Mouse (Mus musculus) liver, embryonic 13.5 days (tissue): Measurements from ENCODE around the gene Pah. TPM values are rescaled to one million over a fixed set of nuclear protein-coding genes. Genes with fewer than 3 reads are reported as not detected.

Experiments
- ATAC-seq: fragments of 200-750 bp; cut with Nextera tagmentation; 2 replicates; pipeline ENCODE4 v1.8.0; 2017; ENCODE audit warnings: low read depth, mild to moderate bottlenecking, moderate number of reproducible peaks, moderate library complexity
- DNase-seq: peaks from one replicate; pipeline ENCODE4 v3.0.0; 2022
- H3K27ac ChIP-seq: fragments of 300-500 bp; sonication (generic); 2 replicates; pipeline ENCODE4 v1.5.1; 2015; ENCODE audit warnings: moderate library complexity, mild to moderate bottlenecking, inconsistent platforms
- H3K27me3 ChIP-seq: fragments of 300-500 bp; sonication (generic); 2 replicates; pipeline ENCODE4 v1.6.1; 2015; ENCODE audit warnings: mild to moderate bottlenecking, inconsistent platforms
- H3K36me3 ChIP-seq: fragments of 300-500 bp; sonication (generic); 2 replicates; pipeline ENCODE4 v1.6.1; 2015; ENCODE audit warnings: mild to moderate bottlenecking, inconsistent platforms
- H3K4me1 ChIP-seq: fragments of 300-500 bp; sonication (generic); replicated peaks from 2 replicates; pipeline ENCODE4 v1.6.1; 2015; ENCODE audit warnings: inconsistent platforms
- H3K4me2 ChIP-seq: fragments of 300-500 bp; sonication (generic); 2 replicates; pipeline ENCODE4 v1.6.1; 2015; ENCODE audit warnings: inconsistent platforms, mild to moderate bottlenecking, moderate library complexity
- H3K4me3 ChIP-seq: fragments of 300-500 bp; sonication (generic); replicated peaks from 2 replicates; pipeline ENCODE4 v1.5.1; 2015; ENCODE audit warnings: mild to moderate bottlenecking, inconsistent platforms
- H3K9ac ChIP-seq: fragments of 300-500 bp; sonication (generic); 2 replicates; pipeline ENCODE4 v1.6.1; 2015; ENCODE audit warnings: mild to moderate bottlenecking, inconsistent platforms
- H3K9me3 ChIP-seq: fragments of 300-500 bp; sonication (generic); replicated peaks from 2 replicates; pipeline ENCODE4 v1.6.1; 2016; ENCODE audit warnings: inconsistent platforms
- WGBS: fragments of 180-500 bp; shearing (Covaris S2); methylation state at CpG from one replicate; pipeline ENCODE4 v1.1.7; 2015; ENCODE audit not compliant: insufficient replicate concordance; 5-methylcytosine and 5-hydroxymethylcytosine counted together
- polyA plus RNA-seq: library from polyadenylated mRNA; unstranded; fragments of >200 nt; fragmentation: Nextera tagmentation; extraction: Ambion mirVana; gene quantifications from 2 replicates; pipeline ENCODE4 v1.2.1, GENCODE M21; 2015

The Pah gene
- polyA plus RNA-seq, 1 experiment from 2014 or later = 28.5 TPM

DNA sequence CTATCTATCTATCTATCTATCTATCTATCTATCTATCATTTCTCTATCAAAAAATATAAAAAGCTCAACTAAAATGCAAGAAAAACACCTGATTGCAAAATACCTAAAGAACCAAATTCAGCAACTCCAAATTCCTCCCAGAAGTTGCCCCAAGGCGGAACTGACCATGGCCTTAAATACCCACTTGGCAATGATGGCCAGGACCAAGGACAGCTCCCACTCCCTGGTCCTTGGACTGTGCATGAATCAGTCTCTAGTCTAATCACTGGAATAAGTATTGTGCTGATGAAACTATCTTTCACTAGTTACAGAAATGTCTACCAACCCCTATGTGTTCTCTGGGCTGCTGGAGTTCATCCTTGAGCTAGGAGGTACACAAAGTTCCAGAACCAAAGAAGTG, 65.1 kb downstream of the Pah start:
- WGBS = 66% methylated on average over 1 of the region's 1 CpGs
- peaks cover 5% of the 10 kb centered on the region; the same call in 1 of the 2 replicates for H3K36me3 ChIP-seq

DNA sequence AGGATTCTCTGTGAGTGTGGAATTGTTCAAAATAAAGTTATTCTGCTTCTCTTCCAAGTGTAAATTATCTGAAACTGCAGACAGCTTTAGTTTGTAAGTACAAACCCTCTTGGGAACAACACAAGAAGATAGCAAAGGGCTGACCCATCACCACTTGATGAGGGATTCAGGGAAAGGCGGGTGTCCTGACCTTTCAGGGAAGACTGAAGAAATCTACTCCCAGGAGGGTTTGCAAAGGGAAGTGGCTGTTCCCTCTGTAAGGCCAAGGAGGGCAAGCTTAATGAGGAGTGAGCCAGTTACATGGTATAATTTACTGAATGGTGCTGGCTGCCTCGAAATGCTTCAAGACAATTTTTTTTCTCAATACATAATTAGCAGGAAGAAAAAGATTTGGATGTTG, 72.3 kb downstream of the Pah start:
- ATAC-seq (no peak), DNase-seq (no peak)
- H3K9me3 ChIP-seq = no peaks in the 10 kb centered on the region
- H3K9ac ChIP-seq = no peak overlapping the region
- H3K4me2 ChIP-seq = no peak overlapping the region
- 32% methylated on average over 2 of the region's 2 CpGs for WGBS
- no peaks in the 10 kb centered on the region for H3K27me3 ChIP-seq
- no peaks in the 10 kb centered on the region for H3K4me1 ChIP-seq
- no peak overlapping the region for H3K27ac ChIP-seq
- no peak overlapping the region for H3K4me3 ChIP-seq
- H3K36me3 ChIP-seq = no peaks in the 10 kb centered on the region

More for the DNA sequence above, 65.1 kb downstream of the Pah start:
- Histone ChIP-seq H3K27me3 (no peaks in the 10 kb centered on the region), H3K9me3 (no peaks in the 10 kb centered on the region), H3K4me1 (no peaks in the 10 kb centered on the region), H3K9ac (no peak overlapping the region), H3K4me3 (no peak overlapping the region), H3K4me2 (no peak overlapping the region), H3K27ac (no peak overlapping the region)
- ATAC-seq (no peak), DNase-seq (no peak)

DNA sequence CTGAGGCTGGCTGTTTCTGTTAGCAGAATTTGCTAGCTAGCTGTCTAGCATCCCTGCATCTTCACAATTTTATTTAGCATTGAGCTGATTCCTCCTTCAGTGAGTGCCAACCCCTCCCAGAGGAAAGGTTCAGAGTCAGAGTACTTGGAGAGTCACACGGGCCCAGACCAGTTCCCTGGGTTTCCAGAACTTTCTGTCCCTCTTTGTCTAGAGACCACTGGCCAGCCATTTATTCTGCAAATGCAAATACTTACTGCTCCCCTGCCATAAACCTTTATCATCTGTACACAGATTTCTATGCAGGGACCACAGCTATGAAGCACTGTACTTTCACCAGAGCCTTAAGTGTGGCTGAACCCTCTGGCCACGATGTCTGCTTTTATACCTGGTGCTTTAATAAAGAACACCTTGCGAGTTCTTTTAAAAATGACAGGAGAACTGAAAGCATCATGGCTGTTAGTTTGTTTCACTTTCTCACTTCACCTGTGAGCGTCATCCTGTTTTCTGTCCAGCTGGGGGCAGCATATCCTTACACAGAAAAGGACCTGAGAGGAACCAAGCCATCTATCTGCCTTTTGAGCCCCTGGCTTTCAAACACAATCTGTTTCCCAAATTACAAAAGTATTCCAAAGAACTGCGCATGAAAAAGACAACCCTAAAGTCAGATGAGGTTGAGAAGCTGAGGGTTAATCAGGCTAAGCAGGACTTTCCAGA, 74.9 kb downstream of the Pah start:
- no peak overlapping the region for H3K9ac ChIP-seq
- H3K27me3 ChIP-seq = no peaks in the 10 kb centered on the region
- WGBS = 27% methylated on average over 5 of the region's 5 CpGs
- no peak for ATAC-seq
- no peaks in the 10 kb centered on the region for H3K9me3 ChIP-seq
- H3K36me3 ChIP-seq = no peaks in the 10 kb centered on the region
- no peak overlapping the region for H3K4me3 ChIP-seq
- H3K27ac ChIP-seq = no peak overlapping the region
- no peak for DNase-seq
- no peak overlapping the region for H3K4me2 ChIP-seq
- no peaks in the 10 kb centered on the region for H3K4me1 ChIP-seq

DNA sequence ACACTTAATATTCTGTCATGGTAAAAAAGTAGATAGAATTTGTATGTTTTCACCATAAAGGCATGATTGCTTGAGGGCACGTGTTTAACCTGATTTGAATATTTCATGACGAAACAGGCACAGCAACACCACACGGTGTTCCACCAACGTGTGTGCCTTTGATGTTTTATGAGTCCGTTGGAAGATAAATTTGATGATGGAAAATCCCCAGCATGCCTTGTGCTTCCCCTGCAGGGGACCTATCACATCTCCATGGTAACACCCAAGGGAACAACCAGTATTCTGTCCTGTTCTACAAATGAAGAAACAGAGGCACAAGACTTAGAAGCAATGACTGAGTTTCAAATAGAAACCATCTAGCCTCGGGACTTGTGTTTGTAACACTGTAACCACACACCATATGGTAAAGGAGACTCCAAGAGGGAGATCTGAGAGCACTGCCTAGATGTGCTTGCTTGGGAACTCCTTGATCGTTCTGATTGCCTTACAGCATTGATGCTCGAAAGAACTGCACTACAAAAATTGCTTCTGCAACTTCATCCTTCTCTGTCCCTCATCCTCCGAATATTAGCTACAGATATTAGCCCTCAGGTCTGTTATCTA, 75.6 kb downstream of the Pah start:
- no peak overlapping the region for H3K9ac ChIP-seq
- DNase-seq (no peak), ATAC-seq (no peak)
- no peak overlapping the region for H3K4me3 ChIP-seq
- no peak overlapping the region for H3K4me2 ChIP-seq
- no peaks in the 10 kb centered on the region for H3K4me1 ChIP-seq
- no peaks in the 10 kb centered on the region for H3K36me3 ChIP-seq
- H3K27ac ChIP-seq = no peak overlapping the region
- H3K27me3 ChIP-seq = no peaks in the 10 kb centered on the region
- 53% methylated on average over 9 of the region's 9 CpGs for WGBS
- H3K9me3 ChIP-seq = no peaks in the 10 kb centered on the region

DNA sequence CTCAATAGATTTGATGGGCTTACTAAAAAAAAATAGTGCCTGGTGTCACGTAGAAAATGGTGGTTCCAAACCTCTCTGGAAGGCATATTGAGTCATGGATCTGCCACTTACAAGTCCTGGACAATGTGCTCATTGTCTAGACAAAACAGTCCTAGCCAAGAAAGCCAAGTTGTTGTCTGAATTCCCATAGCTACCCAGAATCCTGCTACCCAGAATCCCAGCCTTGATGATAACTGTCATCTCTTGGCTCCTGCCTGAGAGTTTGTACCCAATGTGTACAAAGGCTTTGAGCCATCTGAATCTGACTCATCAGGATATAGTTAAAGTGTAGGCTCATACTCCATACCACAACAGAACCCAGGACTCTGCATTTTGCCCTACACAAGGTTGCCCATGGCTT, 80.6 kb downstream of the Pah start:
- Histone ChIP-seq H3K27ac (no peak overlapping the region), H3K9ac (no peak overlapping the region), H3K4me2 (no peak overlapping the region), H3K9me3 (no peaks in the 10 kb centered on the region), H3K27me3 (no peaks in the 10 kb centered on the region), H3K4me3 (no peak overlapping the region), H3K36me3 (no peaks in the 10 kb centered on the region), H3K4me1 (no peaks in the 10 kb centered on the region)
- 42% methylated on average over 1 of the region's 1 CpGs for WGBS
- DNase-seq (no peak), ATAC-seq (no peak)

DNA sequence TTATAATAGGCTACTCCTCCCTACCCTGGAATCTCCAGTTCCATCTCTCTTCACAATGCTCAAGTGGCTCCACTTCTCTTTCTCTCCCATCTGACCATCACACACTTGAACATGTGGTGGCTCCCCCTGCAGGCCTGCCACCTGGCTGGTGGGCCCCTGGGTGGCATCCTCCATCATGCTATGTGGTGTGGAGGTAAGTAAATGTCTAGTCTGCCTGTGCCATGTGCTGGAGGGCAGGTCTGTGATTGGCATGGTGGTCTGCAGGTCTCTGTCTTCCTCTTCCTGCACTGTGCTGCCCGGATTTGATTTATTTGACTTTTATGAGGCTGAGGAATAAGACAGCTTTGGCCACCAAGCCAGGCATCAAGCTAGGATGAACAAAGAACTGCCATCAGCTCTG, 103.6 kb downstream of the Pah start:
- DNase-seq (no peak), ATAC-seq (no peak)
- WGBS = 29% methylated on average over 1 of the region's 1 CpGs
- no peak overlapping the region for H3K4me3 ChIP-seq
- no peak overlapping the region for H3K4me2 ChIP-seq
- H3K9me3 ChIP-seq = no peaks in the 10 kb centered on the region
- H3K27ac ChIP-seq = no peak overlapping the region
- no peaks in the 10 kb centered on the region for H3K4me1 ChIP-seq
- no peaks in the 10 kb centered on the region for H3K36me3 ChIP-seq
- no peak overlapping the region for H3K9ac ChIP-seq
- H3K27me3 ChIP-seq = no peaks in the 10 kb centered on the region

Other genes starting within 250 kb of the Pah start
- 0.07 TPM in 1 of 2 replicates, not detected in the other for gene Ascl1, start 28.1 kb upstream of the Pah start, polyA plus RNA-seq